Mouse (Mus musculus) cerebellum, adult 8-10 months (tissue): ENCODE measurements at regions not wholly inside any gene's neighbourhood (a gene's known extent, or its start where the extent isn't known, plus 50 kb on each side); places are given as distances from the start of the nearest gene placed in this dataset.

Experiments used
- DNase-seq: peaks from one replicate; pipeline ENCODE4 v3.0.0; 2022

- no peak for DNase-seq
Measured at GRCm38 (mm10) chr4:87662876-87663275, 370.3 kb downstream of the Mllt3 start.

- DNase-seq: no peak
Measured at GRCm38 (mm10) chr4:87658316-87658715, 374.8 kb downstream of the Mllt3 start.

- DNase-seq: no peak
Measured at GRCm38 (mm10) chr4:87657855-87658254, 375.3 kb downstream of the Mllt3 start.

- no peak for DNase-seq
Measured at GRCm38 (mm10) chr4:87653440-87654165, 379.6 kb downstream of the Mllt3 start.

GRCm38 (mm10) chr4:87652314-87652934 lies 380.7 kb downstream of the Mllt3 start:
- DNase-seq: no peak

- peak; percentile 10 for DNase-seq
Measured at GRCm38 (mm10) chr4:87651275-87651674, 381.9 kb downstream of the Mllt3 start.

- DNase-seq: peak; percentile 21
Measured at GRCm38 (mm10) chr4:87650837-87651236, 382.3 kb downstream of the Mllt3 start.

GRCm38 (mm10) chr4:87650393-87650792 lies 382.8 kb downstream of the Mllt3 start:
- DNase-seq: no peak

GRCm38 (mm10) chr4:87648919-87649318 lies 384.2 kb downstream of the Mllt3 start:
- no peak for DNase-seq

- DNase-seq: no peak
Measured at GRCm38 (mm10) chr4:87647932-87648911, 384.9 kb downstream of the Mllt3 start.

- no peak for DNase-seq
Measured at GRCm38 (mm10) chr4:87642002-87642401, 391.2 kb downstream of the Mllt3 start.

- no peak for DNase-seq
Measured at GRCm38 (mm10) chr4:87641551-87641950, 391.6 kb downstream of the Mllt3 start.

GRCm38 (mm10) chr4:87638380-87638646 lies 394.9 kb downstream of the Mllt3 start:
- no peak for DNase-seq

- DNase-seq: no peak
Measured at GRCm38 (mm10) chr4:87637629-87638379, 395.4 kb downstream of the Mllt3 start.

GRCm38 (mm10) chr4:87611116-87611515 lies 380.8 kb upstream of the Slc24a2 start:
- DNase-seq: no peak

- DNase-seq: no peak
Measured at GRCm38 (mm10) chr4:87593644-87594043, 363.4 kb upstream of the Slc24a2 start.

GRCm38 (mm10) chr4:87590797-87591196 lies 360.5 kb upstream of the Slc24a2 start:
- no peak for DNase-seq

GRCm38 (mm10) chr4:87578164-87578563 lies 347.9 kb upstream of the Slc24a2 start:
- DNase-seq: no peak

GRCm38 (mm10) chr4:87570950-87571349 lies 340.7 kb upstream of the Slc24a2 start:
- no peak for DNase-seq

GRCm38 (mm10) chr4:87570470-87570891 lies 340.2 kb upstream of the Slc24a2 start:
- peak; percentile 4 for DNase-seq

GRCm38 (mm10) chr4:87566616-87567015 lies 336.3 kb upstream of the Slc24a2 start:
- no peak for DNase-seq

- DNase-seq: no peak
Measured at GRCm38 (mm10) chr4:87554912-87555311, 324.6 kb upstream of the Slc24a2 start.
